Mouse (Mus musculus) heart, embryonic 12.5 days (tissue): ENCODE data around the gene Sema7a. TPM values are rescaled to one million over a fixed set of nuclear protein-coding genes. Genes with fewer than 3 reads are reported as not detected.

Source experiments
- ATAC-seq: fragments of 200-750 bp; cut with Nextera tagmentation; 2 replicates; pipeline ENCODE4 v1.8.0; 2017; ENCODE audit warnings: moderate TSS enrichment, moderate library complexity; ENCODE audit not compliant: insufficient number of reproducible peaks, low FRiP score
- H3K27ac ChIP-seq: fragments of 300-500 bp; sonication (generic); 2 replicates; pipeline ENCODE4 v1.5.1; 2016; ENCODE audit warnings: mild to moderate bottlenecking, moderate library complexity; ENCODE audit not compliant: poor library complexity, severe bottlenecking
- H3K27me3 ChIP-seq: fragments of 300-500 bp; sonication (generic); replicated peaks from 2 replicates; pipeline ENCODE4 v1.6.1; 2016; ENCODE audit warnings: mild to moderate bottlenecking, moderate library complexity
- H3K36me3 ChIP-seq: fragments of 300-500 bp; sonication (generic); 2 replicates; pipeline ENCODE4 v1.6.1; 2016; ENCODE audit warnings: mild to moderate bottlenecking, moderate library complexity
- H3K4me1 ChIP-seq: fragments of 300-500 bp; sonication (generic); replicated peaks from 2 replicates; pipeline ENCODE4 v1.6.1; 2016; ENCODE audit warnings: mild to moderate bottlenecking
- H3K4me2 ChIP-seq: fragments of 300-500 bp; sonication (generic); 2 replicates; pipeline ENCODE4 v1.6.1; 2016; ENCODE audit warnings: mild to moderate bottlenecking, moderate library complexity
- H3K4me3 ChIP-seq: fragments of 300-500 bp; sonication (generic); 2 replicates; pipeline ENCODE4 v1.5.1; 2016; ENCODE audit warnings: mild to moderate bottlenecking
- H3K9ac ChIP-seq: fragments of 300-500 bp; sonication (generic); 2 replicates; pipeline ENCODE4 v1.6.1; 2016; ENCODE audit warnings: mild to moderate bottlenecking, moderate library complexity
- H3K9me3 ChIP-seq: fragments of 300-500 bp; sonication (generic); replicated peaks from 2 replicates; pipeline ENCODE4 v1.6.1; 2016; ENCODE audit warnings: mild to moderate bottlenecking, moderate library complexity
- WGBS: fragments of 180-500 bp; shearing (Covaris S2); methylation state at CpG from one replicate; pipeline ENCODE4 v1.1.7; 2016; 5-methylcytosine and 5-hydroxymethylcytosine counted together
- polyA plus RNA-seq: library from polyadenylated mRNA; unstranded; fragments of >200 nt; fragmentation: Nextera tagmentation; extraction: Ambion mirVana; gene quantifications from 2 replicates; pipeline ENCODE4 v1.2.1, GENCODE M21; 2016

The Sema7a gene
- polyA plus RNA-seq, 1 experiment from 2014 or later, result 0.14 TPM

DNA sequence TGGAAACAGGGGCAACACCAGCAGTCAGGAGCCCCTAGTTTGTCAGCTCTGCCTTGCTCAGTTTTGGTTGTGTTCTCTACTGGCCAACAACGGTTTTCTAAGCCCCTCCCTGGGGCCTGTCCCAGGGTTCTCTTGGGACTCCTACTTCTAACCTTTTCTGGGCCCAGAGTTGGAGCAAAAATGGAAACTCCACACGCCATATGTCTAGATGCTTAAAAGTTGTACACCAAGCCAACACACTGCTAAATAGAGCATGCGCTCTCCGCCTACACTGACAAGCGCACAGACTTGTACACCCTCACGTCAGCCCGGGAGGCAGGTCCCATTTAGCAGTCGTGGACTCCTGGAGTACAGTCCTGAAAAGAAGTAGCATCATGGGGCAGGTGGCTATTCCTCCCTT lies 45.4 kb downstream of the Sema7a start:
- no peaks in the 10 kb centered on the region for H3K4me1 ChIP-seq
- no peaks in the 10 kb centered on the region for H3K36me3 ChIP-seq
- no peak overlapping the region for H3K9ac ChIP-seq
- ATAC-seq, result no peak
- H3K4me3 ChIP-seq, result no peak overlapping the region
- WGBS, result 87% methylated on average over 8 of the region's 8 CpGs
- H3K27ac ChIP-seq, result no peak overlapping the region
- 0 out of 2 replicates have a peak, but pooled peaks cover 3% of the 10 kb centered on the region for H3K9me3 ChIP-seq
- H3K27me3 ChIP-seq, result peaks cover 17% of the 10 kb centered on the region
- H3K4me2 ChIP-seq, result no peak overlapping the region

DNA sequence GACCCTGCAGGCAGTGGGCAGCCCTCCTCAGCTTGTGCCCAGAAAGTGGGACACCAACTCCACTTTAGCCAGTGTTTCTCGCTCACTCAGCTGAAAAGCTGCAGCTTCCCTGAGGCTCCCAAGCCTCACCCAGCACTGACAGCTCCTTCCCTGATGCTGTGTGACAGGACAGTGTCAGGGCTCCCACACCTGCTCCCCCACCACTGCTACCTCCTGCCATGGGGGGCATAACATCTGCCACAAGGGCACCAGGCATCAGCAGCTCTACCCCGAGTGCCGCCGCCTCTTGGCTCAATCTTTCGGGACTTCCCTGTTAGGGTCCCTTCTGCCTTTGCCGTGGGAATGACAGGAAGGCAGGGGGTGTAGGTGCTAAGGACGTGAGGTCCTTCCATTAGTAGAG lies 46.4 kb downstream of the Sema7a start:
- Histone ChIP-seq H3K27ac (no peak overlapping the region), H3K9me3 (0 out of 2 replicates have a peak, but pooled peaks cover 3% of the 10 kb centered on the region), H3K4me1 (no peaks in the 10 kb centered on the region), H3K9ac (no peak overlapping the region), H3K27me3 (peaks cover 14% of the 10 kb centered on the region; the same call in 1 of the 2 replicates), H3K4me3 (no peak overlapping the region), H3K4me2 (no peak overlapping the region), H3K36me3 (no peaks in the 10 kb centered on the region)
- 56% methylated on average over 7 of the region's 7 CpGs for WGBS
- no peak for ATAC-seq

DNA sequence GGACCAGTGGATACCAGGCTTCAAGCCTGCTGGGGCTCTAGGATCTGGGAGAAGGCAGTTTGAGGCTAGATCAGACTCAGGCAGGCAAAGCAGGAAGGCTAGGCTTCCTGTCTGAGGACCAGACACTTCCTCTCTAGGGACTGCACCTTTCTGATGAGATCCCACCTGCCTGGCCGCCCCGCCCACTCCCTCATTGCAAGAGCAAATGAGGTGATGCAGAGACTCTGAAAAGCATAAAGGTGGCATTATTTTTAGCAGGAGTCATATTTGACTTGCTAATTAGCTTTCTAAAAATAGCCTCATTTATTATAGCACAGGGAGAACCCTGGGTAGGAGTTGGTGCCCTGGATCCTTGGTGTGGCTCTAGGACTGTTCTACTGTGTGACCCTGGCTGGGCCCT lies 48.2 kb downstream of the Sema7a start:
- 86% methylated on average over 2 of the region's 2 CpGs for whole genome bisulfite sequencing
- Histone ChIP-seq H3K9ac (no peak overlapping the region), H3K36me3 (no peaks in the 10 kb centered on the region), H3K27ac (no peak overlapping the region), H3K9me3 (0 out of 2 replicates have a peak, but pooled peaks cover 3% of the 10 kb centered on the region), H3K4me2 (no peak overlapping the region), H3K4me3 (no peak overlapping the region), H3K27me3 (peaks cover 16% of the 10 kb centered on the region; the same call in 1 of the 2 replicates), H3K4me1 (no peaks in the 10 kb centered on the region)
- ATAC-seq, result no peak

DNA sequence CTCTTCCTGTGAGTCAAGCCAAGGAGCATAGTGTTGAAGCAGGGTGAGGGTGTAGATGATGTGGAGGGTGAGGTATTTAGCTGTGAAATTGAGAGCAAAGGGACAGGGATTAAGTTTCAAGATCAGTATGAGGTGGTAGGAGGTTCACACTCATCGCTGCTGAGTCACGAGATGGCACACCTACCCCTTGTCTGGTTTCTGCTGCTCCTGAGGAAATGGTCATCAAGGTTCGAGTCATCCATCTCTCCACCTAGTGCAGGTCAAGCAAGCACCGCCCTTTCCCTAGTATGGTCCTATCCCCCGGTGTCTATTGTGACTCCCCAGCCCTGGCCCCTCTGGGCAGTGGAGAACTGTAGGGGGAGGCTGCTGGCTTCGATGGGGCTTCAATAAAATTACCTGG lies 49.4 kb downstream of the Sema7a start:
- H3K27ac ChIP-seq, result no peak overlapping the region
- no peaks in the 10 kb centered on the region for H3K4me1 ChIP-seq
- H3K36me3 ChIP-seq, result no peaks in the 10 kb centered on the region
- no peak for ATAC-seq
- H3K9ac ChIP-seq, result no peak overlapping the region
- H3K4me3 ChIP-seq, result no peak overlapping the region
- WGBS, result 78% methylated on average over 6 of the region's 6 CpGs
- no peak overlapping the region for H3K4me2 ChIP-seq
- peaks cover 22% of the 10 kb centered on the region for H3K27me3 ChIP-seq
- 0 out of 2 replicates have a peak, but pooled peaks cover 3% of the 10 kb centered on the region for H3K9me3 ChIP-seq

DNA sequence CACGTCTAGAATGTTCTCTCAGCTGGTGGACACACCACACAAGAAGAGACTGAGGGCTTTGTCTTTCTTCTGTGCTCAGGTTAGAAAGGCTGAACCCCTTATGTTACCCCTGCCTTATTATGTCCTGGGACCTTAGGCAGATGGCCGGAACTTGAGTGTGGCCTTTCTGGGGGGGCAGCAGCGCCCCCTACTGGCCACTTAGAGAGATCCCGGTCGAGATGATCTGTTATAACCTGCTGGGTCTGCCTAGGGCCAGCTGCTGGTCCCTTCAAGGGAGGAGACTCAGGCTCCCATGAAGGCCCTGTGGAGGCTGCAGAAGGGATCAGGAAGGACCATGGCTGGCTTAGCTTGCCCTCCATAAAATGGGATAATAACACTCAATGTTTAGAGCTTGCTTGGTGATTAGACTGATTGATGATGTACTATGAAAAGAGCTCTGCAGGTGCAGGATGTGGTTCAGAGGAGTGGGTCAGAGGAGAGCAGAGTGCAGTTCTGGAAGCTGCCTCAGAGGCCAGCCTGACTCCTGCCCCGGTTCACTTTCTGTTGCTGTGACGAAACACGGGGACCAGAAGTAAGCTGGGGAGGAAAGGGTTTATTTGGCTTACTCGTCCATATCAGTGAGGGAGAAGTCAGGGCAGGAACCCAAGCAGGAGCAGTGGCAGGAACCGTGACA lies 50.7 kb downstream of the Sema7a start:
- Histone ChIP-seq H3K27me3 (peaks cover 23% of the 10 kb centered on the region), H3K27ac (no peak overlapping the region), H3K9me3 (no peaks in the 10 kb centered on the region), H3K4me1 (no peaks in the 10 kb centered on the region), H3K36me3 (no peaks in the 10 kb centered on the region), H3K4me3 (no peak overlapping the region), H3K4me2 (no peak overlapping the region), H3K9ac (no peak overlapping the region)
- no peak for ATAC-seq
- WGBS, result 33% methylated on average over 10 of the region's 10 CpGs

DNA sequence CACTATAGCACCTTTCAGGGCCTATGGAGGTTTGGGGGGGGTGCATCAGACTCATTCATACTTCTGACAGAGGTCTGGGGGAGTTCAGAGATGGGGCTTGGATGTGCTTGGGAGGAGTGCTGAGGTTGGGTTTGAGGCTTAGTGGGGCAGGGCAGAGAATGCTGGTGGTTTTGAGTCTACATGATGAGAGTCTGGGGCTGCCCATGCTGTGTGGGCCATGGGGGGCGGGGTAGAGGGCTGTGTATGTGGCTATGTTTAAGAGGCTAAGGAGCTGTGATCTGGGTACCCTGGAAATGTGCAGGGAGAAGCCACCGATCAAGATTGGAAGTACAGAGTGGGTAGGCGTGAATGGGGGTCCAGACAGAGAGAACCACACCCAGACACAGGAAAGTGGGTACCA lies 52.1 kb downstream of the Sema7a start:
- Histone ChIP-seq H3K4me2 (no peak overlapping the region), H3K27me3 (peaks cover 32% of the 10 kb centered on the region), H3K4me3 (no peak overlapping the region), H3K36me3 (no peaks in the 10 kb centered on the region), H3K9ac (no peak overlapping the region), H3K27ac (no peak overlapping the region), H3K9me3 (no peaks in the 10 kb centered on the region), H3K4me1 (no peaks in the 10 kb centered on the region)
- ATAC-seq, result no peak
- WGBS, result 77% methylated on average over 3 of the region's 3 CpGs

DNA sequence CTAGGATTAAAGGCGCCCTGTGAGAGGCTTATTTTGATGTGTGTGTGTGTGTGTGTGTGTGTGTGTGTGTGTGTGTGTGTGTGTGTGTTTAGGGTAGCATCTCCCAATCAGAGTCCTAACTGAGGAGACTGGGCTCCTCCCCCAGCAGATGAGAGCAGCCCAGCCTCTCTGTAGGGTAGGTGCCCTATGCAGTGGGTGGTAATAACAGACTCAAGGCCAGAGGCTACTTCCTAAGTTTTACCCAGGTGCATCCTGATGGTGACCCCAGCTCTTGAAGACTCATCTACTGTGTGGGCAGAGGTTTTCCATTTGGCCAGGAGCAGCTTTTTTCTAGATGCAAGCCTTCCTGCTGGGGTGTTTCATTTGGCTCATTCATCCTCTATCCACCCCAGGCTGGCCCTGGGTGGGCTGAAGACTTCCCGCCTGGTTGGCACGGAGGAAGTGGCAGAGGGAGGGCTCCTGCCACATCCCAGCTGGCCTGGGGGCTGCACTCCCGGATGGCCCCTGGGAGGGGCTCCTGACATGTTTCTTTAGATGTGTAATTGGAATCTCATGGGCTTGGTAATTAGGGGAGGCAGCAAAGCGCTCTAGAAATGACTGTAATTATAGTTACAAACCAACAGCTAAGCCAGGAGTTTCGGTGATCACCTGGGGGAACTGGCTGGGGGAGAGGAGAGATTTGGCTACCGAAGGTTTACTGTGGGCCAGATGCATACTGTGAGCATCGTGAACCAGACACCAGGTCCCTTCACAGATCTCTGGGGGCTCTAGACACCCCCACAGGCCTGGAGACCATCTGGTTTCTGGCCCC lies 53.1 kb downstream of the Sema7a start:
- Histone ChIP-seq H3K4me2 (no peak overlapping the region), H3K9ac (no peak overlapping the region), H3K36me3 (no peaks in the 10 kb centered on the region), H3K9me3 (no peaks in the 10 kb centered on the region), H3K27ac (no peak overlapping the region), H3K4me3 (no peak overlapping the region), H3K27me3 (peaks cover 34% of the 10 kb centered on the region), H3K4me1 (peaks cover 6% of the 10 kb centered on the region)
- 60% methylated on average over 8 of the region's 8 CpGs for WGBS
- no peak for ATAC-seq

DNA sequence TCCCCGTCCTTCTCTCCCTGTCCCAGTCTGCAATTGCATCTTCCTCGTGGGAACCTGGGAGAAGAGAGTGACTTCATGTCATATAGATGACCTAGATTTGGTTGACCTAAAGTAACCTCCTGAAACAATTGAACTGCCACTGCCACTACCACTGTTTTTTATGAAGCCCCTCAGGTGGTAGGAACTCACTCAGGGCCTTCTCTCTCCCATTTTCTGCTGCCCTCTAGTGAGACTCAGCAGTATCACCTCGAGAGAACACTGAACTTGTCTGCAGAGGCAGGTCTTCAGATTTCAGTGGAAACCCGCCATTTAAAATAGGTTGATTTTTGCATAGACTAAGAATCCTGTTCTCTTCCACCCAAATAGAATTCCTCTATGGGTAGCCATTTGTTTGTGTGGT lies 55.4 kb downstream of the Sema7a start:
- Histone ChIP-seq H3K4me2 (no peak overlapping the region), H3K27ac (no peak overlapping the region), H3K4me3 (no peak overlapping the region), H3K9me3 (no peaks in the 10 kb centered on the region), H3K9ac (no peak overlapping the region), H3K27me3 (peaks cover 48% of the 10 kb centered on the region), H3K36me3 (no peaks in the 10 kb centered on the region), H3K4me1 (peaks cover 8% of the 10 kb centered on the region)
- 32% methylated on average over 4 of the region's 4 CpGs for WGBS
- ATAC-seq, result no peak

DNA sequence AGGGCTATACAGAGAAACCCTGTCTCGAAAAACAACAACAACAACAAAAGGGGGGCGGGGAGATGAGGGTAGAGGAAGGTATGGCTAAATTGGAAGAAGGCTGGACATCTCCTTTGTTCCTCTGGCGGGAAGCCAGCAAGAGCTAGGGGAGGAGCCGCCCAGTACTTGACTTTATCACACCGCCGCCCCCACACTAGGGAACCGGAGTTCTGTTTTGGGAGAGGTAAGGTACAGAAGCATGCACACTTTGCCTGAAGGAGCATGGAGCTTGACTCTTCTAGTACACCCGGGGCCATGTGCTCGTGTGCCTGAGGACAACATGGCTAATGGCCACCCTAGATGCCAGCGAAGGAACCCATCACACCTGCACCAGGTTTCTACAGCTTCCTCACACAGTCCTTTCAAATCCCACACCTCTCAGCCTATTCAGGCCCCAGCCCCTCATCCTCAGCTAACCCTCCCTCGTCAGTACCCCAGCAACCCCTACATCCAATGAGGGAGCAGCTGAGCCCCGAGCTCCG lies 57.7 kb downstream of the Sema7a start:
- Histone ChIP-seq H3K9me3 (no peaks in the 10 kb centered on the region), H3K9ac (0 out of 2 replicates have a peak overlapping the region, but pooled peaks have one; percentile 33), H3K36me3 (no peaks in the 10 kb centered on the region), H3K4me2 (peak overlapping the region; percentile 71), H3K27me3 (peaks cover 62% of the 10 kb centered on the region), H3K27ac (no peak overlapping the region), H3K4me1 (peaks cover 8% of the 10 kb centered on the region), H3K4me3 (peak overlapping the region; percentile 37)
- ATAC-seq, result peak; percentile 68; the same call in 1 of the 2 replicates
- 17% methylated on average over 13 of the region's 13 CpGs for WGBS

DNA sequence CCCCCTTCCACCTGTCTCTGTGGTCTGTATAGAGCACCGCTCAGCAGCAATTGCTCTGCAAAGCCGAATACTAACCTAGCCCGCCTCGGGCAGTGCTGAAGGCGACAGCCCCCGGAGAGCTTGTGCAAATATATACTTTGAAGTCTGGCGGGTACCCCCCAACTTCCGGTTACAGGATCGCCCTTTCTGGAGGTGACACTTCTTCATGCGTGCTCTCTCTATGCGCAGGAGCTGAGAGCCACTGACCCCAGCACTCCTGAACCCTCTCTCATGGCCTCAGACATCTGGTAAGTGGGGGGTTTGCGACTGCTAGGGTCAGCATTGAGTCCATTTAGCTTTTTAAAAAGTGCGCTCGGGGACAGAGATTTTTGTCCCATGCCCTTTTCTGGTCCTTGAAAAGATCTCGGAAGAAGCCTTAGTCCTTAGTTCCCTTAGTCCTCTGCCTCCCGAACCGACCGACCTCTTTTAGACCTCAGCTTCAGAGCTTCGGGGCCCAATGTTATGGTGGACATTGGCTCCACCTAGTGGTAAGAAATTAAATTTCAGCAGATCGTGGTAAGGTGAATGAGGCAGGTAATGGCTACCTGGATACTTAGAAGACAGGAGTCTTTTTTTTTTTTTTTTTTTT lies 58.2 kb downstream of the Sema7a start:
- Histone ChIP-seq H3K4me3 (peak overlapping the region; percentile 37), H3K27me3 (peaks cover 62% of the 10 kb centered on the region), H3K27ac (no peak overlapping the region), H3K9ac (0 out of 2 replicates have a peak overlapping the region, but pooled peaks have one; percentile 33), H3K4me1 (peaks cover 8% of the 10 kb centered on the region), H3K4me2 (peak overlapping the region; percentile 71), H3K9me3 (no peaks in the 10 kb centered on the region), H3K36me3 (no peaks in the 10 kb centered on the region)
- no peak; the same call in none of the 2 replicates for ATAC-seq
- 1% methylated on average over 20 of the region's 20 CpGs for WGBS

DNA sequence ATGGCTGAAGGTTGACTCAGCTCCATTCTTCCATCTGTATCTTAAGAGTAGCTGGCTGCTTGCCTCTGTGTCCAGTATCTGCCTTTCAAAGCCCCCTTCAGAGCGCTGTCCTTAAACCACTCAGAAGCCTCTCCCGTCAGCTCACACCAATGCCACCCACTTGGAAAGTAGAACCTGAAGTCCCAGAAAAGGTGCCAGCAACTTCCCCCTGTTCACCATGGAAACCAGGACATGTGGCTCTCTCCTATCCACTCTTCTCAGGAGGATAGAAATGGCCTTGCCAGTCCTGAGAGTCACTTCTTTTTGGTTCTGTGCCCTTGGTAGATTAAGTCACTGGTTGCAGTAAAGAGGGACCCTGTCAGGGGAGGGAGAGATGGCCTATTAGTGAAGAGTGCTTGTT lies 58.8 kb downstream of the Sema7a start:
- H3K27ac ChIP-seq, result no peak overlapping the region
- no peak overlapping the region for H3K4me2 ChIP-seq
- no peak for ATAC-seq
- peaks cover 8% of the 10 kb centered on the region for H3K4me1 ChIP-seq
- H3K36me3 ChIP-seq, result no peaks in the 10 kb centered on the region
- no peaks in the 10 kb centered on the region for H3K9me3 ChIP-seq
- H3K27me3 ChIP-seq, result peaks cover 60% of the 10 kb centered on the region
- WGBS, result 46% methylated on average over 2 of the region's 2 CpGs
- no peak overlapping the region for H3K9ac ChIP-seq
- no peak overlapping the region for H3K4me3 ChIP-seq
